Mouse (Mus musculus) C2C12 (cell line): Measurements from ENCODE around the gene Cacna2d3. TPM values are rescaled to one million over a fixed set of nuclear protein-coding genes. Genes with fewer than 3 reads are reported as not detected.

Experiments
- H3K27me3 ChIP-seq: one replicate; pipeline ENCODE4 v1.6.1; 2011; ENCODE audit not compliant: control insufficient read depth, insufficient read depth, insufficient read length
- H3K36me3 ChIP-seq: one replicate; pipeline ENCODE4 v1.6.1; 2011; ENCODE audit not compliant: control insufficient read depth, insufficient read depth
- H3K4me3 ChIP-seq: one replicate; pipeline ENCODE4 v1.5.1; 2011; ENCODE audit warnings: mild to moderate bottlenecking, control low read depth; ENCODE audit not compliant: poor library complexity, insufficient read depth, severe bottlenecking
- H3K79me2 ChIP-seq: one replicate; pipeline ENCODE4 v1.6.1; 2011; ENCODE audit not compliant: control insufficient read depth, insufficient read depth
- H3K79me3 ChIP-seq: one replicate; pipeline ENCODE4 v1.6.1; 2011; ENCODE audit warnings: low read depth, control low read depth
- H3ac ChIP-seq: one replicate; pipeline ENCODE3; 2011; ENCODE audit warnings: low read depth; ENCODE audit not compliant: control insufficient read depth, insufficient read length
- CEBPB ChIP-seq: IDR thresholded peaks from one replicate; pipeline ENCODE4 v1.6.1; 2011; ENCODE audit warnings: low read depth, mild to moderate bottlenecking, control low read depth, moderate library complexity
- CTCF ChIP-seq: IDR thresholded peaks from one replicate; pipeline ENCODE4 v1.5.1; 2011; ENCODE audit not compliant: control insufficient read depth, insufficient read depth, insufficient read length
- FOSL1 ChIP-seq: IDR thresholded peaks from one replicate; pipeline ENCODE4 v1.8.0; 2011; ENCODE audit warnings: mild to moderate bottlenecking, low read length; ENCODE audit not compliant: poor library complexity, insufficient read depth, severe bottlenecking
- MAX ChIP-seq: IDR thresholded peaks from one replicate; pipeline ENCODE4 v1.6.1; 2011; ENCODE audit warnings: mild to moderate bottlenecking, control low read depth
- MYOD1 ChIP-seq: IDR thresholded peaks from one replicate; pipeline ENCODE4 v1.6.1; 2011; ENCODE audit warnings: low read depth; ENCODE audit not compliant: control insufficient read depth, insufficient read length
- MYOG ChIP-seq: IDR thresholded peaks from one replicate; pipeline ENCODE4 v1.6.1; 2011; ENCODE audit not compliant: control insufficient read depth, insufficient read length; ENCODE audit errors: extremely low read depth
- USF1 ChIP-seq: IDR thresholded peaks from one replicate; pipeline ENCODE4 v1.6.1; 2011; ENCODE audit warnings: low read depth, mild to moderate bottlenecking, control low read depth, moderate library complexity
- polyA plus RNA-seq: library from polyadenylated mRNA; unstranded; fragments of >200 nt; fragmentation: generic; extraction: Trizol; gene quantifications from one replicate; pipeline ENCODE4 v1.2.1, GENCODE M21; 2012; ENCODE audit warnings: missing spikeins

The Cacna2d3 gene
- polyA plus RNA-seq, 1 experiment: not detected

- H3K79me3 ChIP-seq: no peaks in the 10 kb centered on the region
- H3K36me3 ChIP-seq: no peaks in the 10 kb centered on the region
- TF ChIP-seq MYOG (no peak), FOSL1 (no peak)
- no peak overlapping the region for H3ac ChIP-seq
- H3K79me2 ChIP-seq: no peaks in the 10 kb centered on the region
- H3K4me3 ChIP-seq: no peak overlapping the region
- no peaks in the 10 kb centered on the region for H3K27me3 ChIP-seq
Observed at GRCm38 (mm10) chr14:29178695-29179396, 542.8 kb downstream of the Cacna2d3 start.

- TF ChIP-seq MYOG: no peak
- TF ChIP-seq FOSL1: no peak
- no peak for TF ChIP-seq CEBPB
- no peak for TF ChIP-seq MYOD1
- TF ChIP-seq CTCF: no peak
- no peak for TF ChIP-seq MAX
- TF ChIP-seq USF1: no peak
- H3K4me3 ChIP-seq: no peak overlapping the region
- H3K27me3 ChIP-seq: no peaks in the 10 kb centered on the region
- no peaks in the 10 kb centered on the region for H3K79me2 ChIP-seq
- H3K36me3 ChIP-seq: no peaks in the 10 kb centered on the region
- H3ac ChIP-seq: no peak overlapping the region
- no peaks in the 10 kb centered on the region for H3K79me3 ChIP-seq
Observed at GRCm38 (mm10) chr14:29174762-29175161, 546.9 kb downstream of the Cacna2d3 start.

- Histone ChIP-seq H3K36me3 (no peaks in the 10 kb centered on the region), H3K4me3 (no peak overlapping the region), H3K79me3 (no peaks in the 10 kb centered on the region), H3K27me3 (no peaks in the 10 kb centered on the region), H3ac (no peak overlapping the region), H3K79me2 (no peaks in the 10 kb centered on the region)
- TF ChIP-seq CTCF: no peak
- no peak for TF ChIP-seq MYOG
Observed at GRCm38 (mm10) chr14:29172207-29172606, 549.5 kb downstream of the Cacna2d3 start.

GRCm38 (mm10) chr14:29164653-29165030 lies 557.0 kb downstream of the Cacna2d3 start:
- H3K79me3 ChIP-seq: no peaks in the 10 kb centered on the region
- H3K36me3 ChIP-seq: no peaks in the 10 kb centered on the region
- no peak overlapping the region for H3ac ChIP-seq
- no peaks in the 10 kb centered on the region for H3K27me3 ChIP-seq
- H3K4me3 ChIP-seq: no peak overlapping the region
- no peaks in the 10 kb centered on the region for H3K79me2 ChIP-seq
- TF ChIP-seq USF1 (no peak), FOSL1 (no peak), MAX (no peak), CEBPB (no peak), CTCF (no peak), MYOD1 (no peak), MYOG (no peak)

GRCm38 (mm10) chr14:29163998-29164652 lies 557.5 kb downstream of the Cacna2d3 start:
- Histone ChIP-seq H3K79me2 (no peaks in the 10 kb centered on the region), H3K4me3 (no peak overlapping the region), H3K36me3 (no peaks in the 10 kb centered on the region), H3ac (no peak overlapping the region), H3K79me3 (no peaks in the 10 kb centered on the region), H3K27me3 (no peaks in the 10 kb centered on the region)
- TF ChIP-seq MAX (no peak), CEBPB (no peak), MYOD1 (no peak), MYOG (no peak), CTCF (no peak), USF1 (no peak), FOSL1 (no peak)

- Histone ChIP-seq H3K79me2 (no peaks in the 10 kb centered on the region), H3ac (no peak overlapping the region), H3K79me3 (no peaks in the 10 kb centered on the region), H3K27me3 (no peaks in the 10 kb centered on the region), H3K36me3 (no peaks in the 10 kb centered on the region), H3K4me3 (no peak overlapping the region)
- no peak for TF ChIP-seq FOSL1
- no peak for TF ChIP-seq CEBPB
- TF ChIP-seq MAX: no peak
Observed at GRCm38 (mm10) chr14:29159803-29160202, 561.9 kb downstream of the Cacna2d3 start.
